Mouse (Mus musculus): ENCODE measurements around the gene Nrp2.

GRCm38 (mm10) chr1:62738165-62738564 is 35.1 kb downstream of the Nrp2 start:
- TF ChIP-seq POLR2A (IDR thresholded peaks at IDR 0.05; ENCODE audit: borderline replicate concordance, insufficient read depth, low read length) = no peak
- TF ChIP-seq CTCF (IDR thresholded peaks at IDR 0.05; ENCODE audit: borderline replicate concordance, insufficient read depth, low read depth, low read length) = no peak

All from cerebellum, adult 2 months (tissue).